Mouse (Mus musculus) macrophage (primary cell): Measurements from ENCODE around the gene Gm20671. TPM values are rescaled to one million over a fixed set of nuclear protein-coding genes. Genes with fewer than 3 reads are reported as not detected.
"Not testable (repeated sequence)": the region's sequence is repeated elsewhere in the genome, so short reads cannot be mapped to it uniquely, and the experiment has no call there.

Experiments
- H3K27ac ChIP-seq: fragments of 350-480 bp; formaldehyde crosslinking; 2 replicates; pipeline ENCODE4 v1.9.0; 2021
- H3K36me3 ChIP-seq: fragments of 350-480 bp; formaldehyde crosslinking; 2 replicates; pipeline ENCODE4 v1.9.0; 2021; ENCODE audit errors: inconsistent target
- H3K4me3 ChIP-seq: fragments of 350-480 bp; formaldehyde crosslinking; 2 replicates; pipeline ENCODE4 v1.9.0; 2021; ENCODE audit errors: inconsistent target
- H3K79me2 ChIP-seq: fragments of 350-480 bp; formaldehyde crosslinking; 2 replicates; pipeline ENCODE4 v1.9.0; 2021; ENCODE audit errors: inconsistent target
- WGBS: methylation state at CpG from one replicate; pipeline ENCODE4 v1.1.7; 2026; ENCODE audit warnings: inconsistent platforms; ENCODE audit not compliant: missing documents; 5-methylcytosine and 5-hydroxymethylcytosine counted together
- polyA plus RNA-seq: library from polyadenylated mRNA; stranded (reverse); fragments of 250-400 nt; gene quantifications from 3 replicates; pipeline ENCODE4 v1.2.4, GENCODE M21; 2018; ENCODE audit warnings: inconsistent platforms

Gm20671 gene
- polyA plus RNA-seq, 1 experiment from 2014 or later = not detected

GRCm38 (mm10) chr5:32840029-32840428 is 13.1 kb upstream of the Gm20671 start:
- Histone ChIP-seq H3K4me3 (no peak overlapping the region), H3K36me3 (peaks cover 79% of the 10 kb centered on the region), H3K27ac (no peak overlapping the region), H3K79me2 (peaks cover 30% of the 10 kb centered on the region)
- WGBS = 95% methylated on average over 2 of the region's 2 CpGs

DNA sequence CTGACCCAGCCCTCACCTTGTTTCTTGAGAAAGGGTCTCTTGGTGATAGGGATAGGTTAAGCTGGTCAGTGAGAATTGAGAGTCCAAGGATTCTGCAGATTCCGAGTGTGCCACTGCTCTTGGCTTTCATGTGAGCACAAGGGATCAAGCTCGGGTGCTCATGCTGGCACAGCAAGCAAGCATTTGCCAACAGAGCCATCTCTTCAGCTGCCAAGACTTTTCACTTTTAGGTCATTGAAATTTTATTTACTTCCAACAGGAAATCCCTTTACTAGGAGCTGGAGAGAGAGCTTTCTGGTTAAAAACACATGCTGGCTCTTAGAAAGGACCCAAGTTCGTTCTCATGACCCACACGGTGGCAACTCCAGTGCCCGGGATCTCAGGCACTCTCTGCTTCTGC is 10.1 kb upstream of the Gm20671 start:
- Histone ChIP-seq H3K79me2 (peaks cover 15% of the 10 kb centered on the region; the same call in 1 of the 2 replicates), H3K27ac (no peak overlapping the region), H3K4me3 (no peak overlapping the region), H3K36me3 (peaks cover 71% of the 10 kb centered on the region)
- 98% methylated on average over 4 of the region's 5 CpGs for WGBS

DNA sequence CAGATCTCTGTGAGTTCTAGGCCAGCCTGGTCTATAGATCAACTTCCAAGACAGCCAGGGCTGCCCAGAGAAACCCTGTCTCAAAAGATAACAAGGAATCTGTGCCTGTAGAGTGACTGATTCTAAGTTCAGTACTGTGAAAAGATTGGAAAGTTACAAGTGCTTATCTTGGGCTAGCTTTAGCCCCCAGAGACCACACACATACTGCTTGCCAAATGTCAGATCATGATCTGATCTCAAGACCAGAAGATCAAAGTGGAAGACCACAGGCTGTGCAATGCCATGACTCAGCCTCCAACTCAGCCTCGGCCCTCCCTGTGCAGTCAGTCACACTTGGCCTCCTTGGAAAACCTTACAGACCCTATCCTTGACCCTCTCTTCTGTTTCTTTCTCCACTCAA is 7.6 kb upstream of the Gm20671 start:
- H3K27ac ChIP-seq = no peak overlapping the region
- no peak overlapping the region for H3K4me3 ChIP-seq
- peaks cover 75% of the 10 kb centered on the region for H3K36me3 ChIP-seq
- 100% methylated on average over 1 of the region's 1 CpGs for WGBS
- H3K79me2 ChIP-seq = peaks cover 12% of the 10 kb centered on the region; the same call in 1 of the 2 replicates

- Histone ChIP-seq H3K27ac (no peak overlapping the region), H3K4me3 (no peak overlapping the region), H3K79me2 (no peaks in the 10 kb centered on the region; the same call in 1 of the 2 replicates), H3K36me3 (peaks cover 74% of the 10 kb centered on the region)
- WGBS = 100% methylated on average over 2 of the region's 2 CpGs
Observed at GRCm38 (mm10) chr5:32830054-32830453, 3.1 kb upstream of the Gm20671 start.

DNA sequence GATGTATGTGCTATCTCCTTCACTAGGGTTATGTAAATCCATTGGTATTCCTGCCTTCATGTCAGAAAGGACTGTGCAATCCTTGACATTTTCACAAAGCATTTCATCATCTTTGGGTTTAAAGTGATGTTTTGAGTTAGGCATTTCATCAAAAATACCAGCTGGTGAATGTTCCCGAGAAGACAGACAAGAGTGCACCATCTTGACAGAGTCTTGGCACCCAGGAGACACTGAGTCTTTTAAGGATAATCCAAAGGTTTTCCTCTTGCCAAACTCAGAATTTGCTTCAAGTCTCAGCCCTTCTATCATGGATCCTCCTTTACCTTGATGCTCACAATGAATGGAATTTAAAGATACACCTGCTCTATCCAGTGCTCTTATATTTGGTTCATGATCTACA is 1.9 kb upstream of the Gm20671 start:
- H3K4me3 ChIP-seq, H3K27ac ChIP-seq, H3K79me2 ChIP-seq: not testable (repeated sequence)
- peaks cover 68% of the 10 kb centered on the region for H3K36me3 ChIP-seq
- 94% methylated on average over 1 of the region's 1 CpGs for WGBS

- peaks cover 60% of the 10 kb centered on the region for H3K36me3 ChIP-seq
- 96% methylated on average over 8 of the region's 8 CpGs for WGBS
- no peak overlapping the region for H3K27ac ChIP-seq
- no peaks in the 10 kb centered on the region; the same call in 1 of the 2 replicates for H3K79me2 ChIP-seq
- H3K4me3 ChIP-seq = no peak overlapping the region
Observed at GRCm38 (mm10) chr5:32820471-32820870, 6.4 kb downstream of the Gm20671 start.

DNA sequence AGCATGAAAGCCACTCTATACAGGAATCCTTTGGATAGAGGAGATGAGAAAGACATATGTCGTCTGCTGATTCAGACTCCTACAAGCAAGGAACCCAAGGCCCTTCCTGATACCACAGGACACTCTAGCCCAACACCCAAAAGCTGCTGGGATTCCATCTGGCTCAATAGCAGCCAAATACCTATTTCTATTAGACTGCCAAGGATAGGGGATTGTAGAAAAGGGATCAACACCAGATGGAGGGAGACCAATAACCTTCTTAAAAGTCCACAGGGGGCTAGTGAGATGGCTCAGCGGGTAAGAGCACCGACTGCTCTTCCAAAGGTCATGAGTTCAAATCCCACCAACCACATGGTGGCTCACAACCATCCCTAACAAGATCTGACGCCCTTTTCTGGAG is 11.5 kb downstream of the Gm20671 start:
- no peaks in the 10 kb centered on the region for H3K79me2 ChIP-seq
- no peak overlapping the region for H3K27ac ChIP-seq
- peaks cover 65% of the 10 kb centered on the region for H3K36me3 ChIP-seq
- WGBS = 95% methylated on average over 4 of the region's 4 CpGs
- no peak overlapping the region for H3K4me3 ChIP-seq

DNA sequence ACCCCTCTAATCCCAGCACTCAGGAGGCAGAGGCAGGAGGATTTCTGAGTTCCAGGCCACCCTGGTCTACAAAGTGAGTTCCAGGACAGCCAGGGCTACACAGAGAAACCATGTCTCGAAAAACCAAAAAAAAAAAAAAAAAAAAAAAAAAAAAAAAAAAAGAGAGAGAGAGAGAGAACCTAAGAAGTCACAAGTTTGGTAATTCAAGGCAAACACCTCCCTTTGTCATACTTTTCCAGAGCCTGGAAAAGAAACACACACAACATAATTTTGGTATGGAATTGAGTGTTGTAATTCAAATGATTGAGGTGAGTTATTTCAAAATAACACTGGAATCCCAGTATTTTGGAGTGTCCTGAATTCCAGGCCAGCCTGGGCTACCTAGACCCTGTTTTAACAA is 40.5 kb downstream of the Gm20671 start:
- peaks cover 14% of the 10 kb centered on the region; the same call in 1 of the 2 replicates for H3K79me2 ChIP-seq
- H3K4me3 ChIP-seq, H3K36me3 ChIP-seq, H3K27ac ChIP-seq: not testable (repeated sequence)
- no CpG with 5 or more reads among the region's 1 CpGs for WGBS

DNA sequence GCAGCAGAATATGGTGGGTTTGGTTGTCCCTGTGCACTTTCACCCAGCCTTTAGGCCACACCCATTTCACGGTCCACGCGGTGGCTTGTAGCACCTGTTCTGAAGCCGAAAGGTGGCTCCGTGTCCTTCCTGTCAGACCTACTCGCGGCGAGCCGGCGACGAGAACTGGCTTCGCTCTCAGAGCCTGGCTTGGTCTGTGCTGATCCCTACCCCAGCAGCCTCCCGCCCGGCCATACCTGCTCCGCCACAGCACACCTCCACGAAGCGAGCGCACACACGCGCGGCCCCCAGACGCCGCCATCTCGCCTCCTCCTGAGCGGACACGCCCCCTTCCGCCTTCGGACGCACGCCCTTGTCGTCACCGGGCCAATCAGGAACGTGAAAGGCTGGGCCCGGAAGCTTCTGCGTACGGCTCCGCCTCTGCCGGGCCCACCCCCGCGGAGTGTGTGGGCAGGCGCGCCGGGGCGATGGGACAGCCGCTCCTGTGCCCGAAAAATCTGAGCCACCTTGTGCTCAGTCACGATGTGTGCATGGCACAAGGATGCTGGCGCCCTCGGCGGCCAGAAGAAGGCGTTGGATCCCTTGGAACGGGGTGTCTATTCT is 41.5 kb downstream of the Gm20671 start, which contains the start of gene Pisd:
Gene Pisd, minus strand, starts transcription at position 334 of the 603 bp plus-strand sequence.
- H3K4me3 ChIP-seq = peak within 1 kb of the TSS; percentile 89
- H3K36me3 ChIP-seq = no peaks in the 10 kb centered on the region; the same call in 1 of the 2 replicates
- peaks cover 14% of the 10 kb centered on the region; the same call in 1 of the 2 replicates for H3K79me2 ChIP-seq
- no peak within 1 kb of the TSS for H3K27ac ChIP-seq
- 1% methylated on average over 49 of the region's 52 CpGs for WGBS

DNA sequence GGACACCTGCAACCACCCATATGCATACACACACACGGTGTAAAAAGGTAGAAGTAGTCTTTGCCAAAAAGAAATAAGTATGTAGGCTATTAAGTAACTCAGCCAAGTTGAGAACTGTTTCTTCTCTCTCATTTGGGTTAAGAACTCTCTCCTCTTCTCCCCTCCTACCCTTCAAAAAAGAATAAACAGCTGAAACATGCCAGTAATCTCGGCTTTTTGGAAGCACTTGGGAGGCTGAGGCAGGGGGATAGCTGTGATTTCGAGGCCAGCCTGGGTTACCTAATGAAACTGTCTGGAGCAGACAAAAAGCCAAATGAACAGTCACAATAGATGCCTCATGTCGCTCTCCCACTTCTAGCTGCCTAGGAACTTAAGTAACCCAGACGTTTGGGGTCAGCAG is 42.2 kb downstream of the Gm20671 start:
- 19% methylated on average over 5 of the region's 5 CpGs for WGBS
- Histone ChIP-seq H3K36me3 (no peaks in the 10 kb centered on the region), H3K4me3 (peak overlapping the region; percentile 89), H3K27ac (no peak overlapping the region), H3K79me2 (peaks cover 14% of the 10 kb centered on the region; the same call in 1 of the 2 replicates)

DNA sequence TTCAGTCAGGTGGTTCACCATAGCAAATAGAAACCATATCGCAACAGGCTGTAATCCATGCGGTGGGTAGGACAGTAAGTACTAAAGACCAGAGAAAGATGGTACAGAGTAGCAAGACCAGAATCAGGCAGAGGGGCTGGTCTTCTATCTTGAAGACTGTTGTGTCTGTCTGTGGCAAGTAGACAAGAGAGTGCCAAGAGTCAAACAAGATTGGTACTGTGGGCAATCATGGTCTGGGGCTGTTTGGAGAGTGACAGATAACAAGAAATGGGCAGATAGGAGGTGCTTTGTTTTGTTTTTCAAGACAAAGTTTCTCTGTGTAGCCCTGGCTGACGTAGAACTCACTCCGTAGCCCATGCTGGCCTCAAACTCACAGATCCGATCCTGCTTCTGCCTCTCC is 45.3 kb downstream of the Gm20671 start:
- no peak overlapping the region for H3K4me3 ChIP-seq
- WGBS = 99% methylated on average over 5 of the region's 5 CpGs
- no peak overlapping the region for H3K27ac ChIP-seq
- H3K36me3 ChIP-seq = no peaks in the 10 kb centered on the region
- peaks cover 14% of the 10 kb centered on the region; the same call in 1 of the 2 replicates for H3K79me2 ChIP-seq

- 83% methylated on average over 3 of the region's 3 CpGs for WGBS
- Histone ChIP-seq H3K27ac (no peak overlapping the region), H3K36me3 (peaks cover 13% of the 10 kb centered on the region), H3K4me3 (no peak overlapping the region), H3K79me2 (peaks cover 6% of the 10 kb centered on the region; the same call in 1 of the 2 replicates)
Observed at GRCm38 (mm10) chr5:32778168-32778567, 48.7 kb downstream of the Gm20671 start.

- H3K36me3 ChIP-seq = peaks cover 16% of the 10 kb centered on the region
- no peak overlapping the region for H3K27ac ChIP-seq
- no peaks in the 10 kb centered on the region for H3K79me2 ChIP-seq
- H3K4me3 ChIP-seq = no peak overlapping the region
- 95% methylated on average over 2 of the region's 2 CpGs for WGBS
Observed at GRCm38 (mm10) chr5:32772361-32772760, 54.5 kb downstream of the Gm20671 start.

DNA sequence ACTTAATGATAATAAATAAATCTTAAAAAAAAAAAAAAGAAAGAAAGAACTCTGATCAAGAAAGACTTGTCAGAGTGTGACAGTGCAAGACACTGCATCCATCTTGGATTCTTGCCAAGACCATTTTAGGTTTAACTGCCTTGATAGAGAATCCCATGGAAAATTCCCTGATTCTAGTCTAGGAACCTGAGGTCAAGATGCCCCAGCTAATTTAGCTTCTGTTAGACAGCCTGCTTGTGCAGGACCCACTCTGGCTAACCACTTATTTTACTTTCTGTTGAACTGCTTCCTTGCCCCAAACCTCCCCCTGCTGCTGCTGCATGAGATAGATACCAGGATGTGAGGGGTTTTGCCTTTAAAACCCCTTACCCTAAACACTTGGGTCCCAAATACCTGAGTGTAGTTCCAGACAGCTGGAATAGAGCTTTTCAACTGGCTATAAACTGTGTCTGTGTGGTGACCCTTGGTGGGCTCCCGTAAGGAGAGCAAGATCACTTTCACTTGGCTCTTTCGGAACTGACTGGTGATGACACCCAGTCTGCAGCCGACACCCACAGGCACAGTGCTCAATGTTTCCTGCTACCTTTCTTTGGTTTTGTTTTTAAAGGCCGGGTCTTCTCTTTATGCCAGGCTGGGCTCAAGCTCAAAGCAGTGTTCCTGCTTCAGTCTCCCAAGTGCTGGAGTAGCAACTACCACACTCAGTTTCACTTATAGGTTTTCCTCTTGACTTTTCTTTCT is 59.1 kb downstream of the Gm20671 start:
- WGBS = 91% methylated on average over 4 of the region's 4 CpGs
- Histone ChIP-seq H3K36me3 (no peaks in the 10 kb centered on the region; the same call in 1 of the 2 replicates), H3K79me2 (no peaks in the 10 kb centered on the region), H3K4me3 (no peak overlapping the region), H3K27ac (no peak overlapping the region)

GRCm38 (mm10) chr5:32767004-32767403 is 59.9 kb downstream of the Gm20671 start:
- Histone ChIP-seq H3K27ac (no peak overlapping the region), H3K79me2 (no peaks in the 10 kb centered on the region), H3K4me3 (no peak overlapping the region), H3K36me3 (no peaks in the 10 kb centered on the region; the same call in 1 of the 2 replicates)
- 90% methylated on average over 3 of the region's 3 CpGs for WGBS
